ENCODE assay signal across 8 mouse cellular contexts in genomic region chr11:70777634-70778033, GRCm38 (mm10). TPM values are rescaled to one million over a fixed set of nuclear protein-coding genes. Genes with fewer than 3 reads are reported as not detected.
"Had no signal": no experiment of that assay in that cellular context is flagged by ENCODE, and none has a peak within 500 bp of the region (broad histone marks: within the 10 kb centered on the region; RNA-seq: fewer than 3 reads in every experiment).

No protein-coding gene starts in this region.

- H3K27ac ChIP-seq: layer of hippocampus, adult 2 months; limb, embryonic 10.5 days had no signal

- H3K4me3 ChIP-seq: layer of hippocampus, adult 2 months; limb, embryonic 10.5 days; myocyte had no signal

- H3K9me3 ChIP-seq: limb, embryonic 10.5 days had no signal

RNA-seq across cellular contexts. Expression of gene Scimp, which starts 34.8 kb away (rescaled TPM):
- total RNA-seq: layer of hippocampus, adult 2 months; layer of hippocampus, postnatal 14 days; left cerebral cortex, adult 18-20 months; left cerebral cortex, postnatal 14 days; midbrain, postnatal 0 days had no signal
- polyA plus RNA-seq: kidney, embryonic 14.5 days; midbrain, postnatal 0 days had no signal
